Mouse (Mus musculus) stomach, embryonic 14.5 days (tissue): ENCODE results near the gene Ncam1. TPM values are rescaled to one million over a fixed set of nuclear protein-coding genes. Genes with fewer than 3 reads are reported as not detected.
A peak's percentile ranks its signal among the peaks of the same experiment; 100 is the strongest.

Experiments
- ATAC-seq: fragments of 200-750 bp; cut with Nextera tagmentation; 2 replicates; pipeline ENCODE4 v1.8.0; 2017; ENCODE audit warnings: low read depth, moderate TSS enrichment; ENCODE audit not compliant: insufficient number of reproducible peaks, insufficient read depth, low FRiP score
- H3K27ac ChIP-seq: fragments of 300-500 bp; sonication (generic); 2 replicates; pipeline ENCODE4 v1.5.1; 2014; ENCODE audit warnings: mild to moderate bottlenecking, low read length, moderate library complexity, mixed read lengths
- H3K27me3 ChIP-seq: fragments of 300-500 bp; sonication (generic); 2 replicates; pipeline ENCODE4 v1.6.1; 2014; ENCODE audit warnings: low read length, control low read depth, mixed read lengths; ENCODE audit not compliant: control insufficient read depth, insufficient read depth
- H3K36me3 ChIP-seq: fragments of 300-500 bp; sonication (generic); 2 replicates; pipeline ENCODE4 v1.6.1; 2014; ENCODE audit warnings: mild to moderate bottlenecking, control low read depth, low read length, moderate library complexity, mixed read lengths; ENCODE audit not compliant: control insufficient read depth, insufficient read depth
- H3K4me1 ChIP-seq: fragments of 300-500 bp; sonication (generic); 2 replicates; pipeline ENCODE4 v1.6.1; 2014; ENCODE audit warnings: low read length, control low read depth, mixed read lengths; ENCODE audit not compliant: control insufficient read depth, insufficient read depth
- H3K4me2 ChIP-seq: fragments of 300-500 bp; sonication (generic); replicated peaks from 2 replicates; pipeline ENCODE4 v1.6.1; 2014; ENCODE audit warnings: low read depth, low read length, control low read depth
- H3K4me3 ChIP-seq: fragments of 300-500 bp; sonication (generic); 2 replicates; pipeline ENCODE4 v1.5.1; 2014; ENCODE audit warnings: low read depth, low read length, control low read depth
- H3K9ac ChIP-seq: fragments of 300-500 bp; sonication (generic); replicated peaks from 2 replicates; pipeline ENCODE4 v1.6.1; 2014; ENCODE audit warnings: low read depth, mild to moderate bottlenecking, control low read depth, low read length, moderate library complexity, mixed read lengths
- H3K9me3 ChIP-seq: fragments of 300-500 bp; sonication (generic); 2 replicates; pipeline ENCODE4 v1.6.1; 2016; ENCODE audit warnings: low read depth, low read length, control low read depth; ENCODE audit not compliant: control insufficient read depth
- WGBS: fragments of 180-500 bp; shearing (Covaris S2); extraction: QIAGEN DNeasy Blood & Tissue Kit; methylation state at CpG from one replicate; pipeline ENCODE4 v1.1.7; 2014; 5-methylcytosine and 5-hydroxymethylcytosine counted together
- polyA plus RNA-seq: library from polyadenylated mRNA; unstranded; fragments of >200 nt; fragmentation: Nextera tagmentation; extraction: Ambion mirVana; gene quantifications from 2 replicates; pipeline ENCODE4 v1.2.1, GENCODE M21; 2014

The Ncam1 gene
- polyA plus RNA-seq, 1 experiment from 2014 or later = 115 TPM

DNA sequence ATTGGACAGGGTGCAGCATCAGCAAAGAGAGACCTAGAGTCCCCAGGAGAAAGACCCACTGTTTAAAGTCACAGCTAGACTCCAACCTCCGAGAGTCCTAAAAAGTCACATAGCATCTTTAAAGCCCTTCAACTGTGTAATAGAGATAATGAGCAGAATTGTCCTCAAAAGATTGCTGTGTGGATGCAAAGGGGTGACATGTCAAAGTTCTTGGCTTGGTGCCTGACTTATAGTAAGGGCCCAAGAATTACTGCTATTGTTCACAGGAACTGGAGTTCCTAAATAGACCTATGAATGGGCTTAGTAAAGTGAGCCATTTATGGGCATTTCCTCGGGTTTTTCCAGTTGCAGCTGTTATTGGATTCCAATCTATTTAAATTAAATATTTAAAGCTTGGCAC lies 54.4 kb downstream of the Ncam1 start:
- ATAC-seq = no peak
- Histone ChIP-seq H3K27ac (no peak overlapping the region), H3K9me3 (no peaks in the 10 kb centered on the region), H3K4me2 (no peak overlapping the region), H3K27me3 (no peaks in the 10 kb centered on the region), H3K36me3 (no peaks in the 10 kb centered on the region), H3K9ac (no peak overlapping the region), H3K4me3 (no peak overlapping the region), H3K4me1 (0 out of 2 replicates have a peak, but pooled peaks cover 4% of the 10 kb centered on the region)
- WGBS = 68% methylated on average over 2 of the region's 2 CpGs

GRCm38 (mm10) chr9:49739935-49740334 lies 58.8 kb downstream of the Ncam1 start:
- no peak for ATAC-seq
- no peaks in the 10 kb centered on the region for H3K27me3 ChIP-seq
- H3K9me3 ChIP-seq = no peaks in the 10 kb centered on the region
- no peak overlapping the region for H3K4me3 ChIP-seq
- WGBS = 87% methylated on average over 6 of the region's 6 CpGs
- H3K9ac ChIP-seq = no peak overlapping the region
- no peak overlapping the region for H3K27ac ChIP-seq
- H3K36me3 ChIP-seq = no peaks in the 10 kb centered on the region
- no peak overlapping the region for H3K4me2 ChIP-seq
- H3K4me1 ChIP-seq = no peaks in the 10 kb centered on the region

DNA sequence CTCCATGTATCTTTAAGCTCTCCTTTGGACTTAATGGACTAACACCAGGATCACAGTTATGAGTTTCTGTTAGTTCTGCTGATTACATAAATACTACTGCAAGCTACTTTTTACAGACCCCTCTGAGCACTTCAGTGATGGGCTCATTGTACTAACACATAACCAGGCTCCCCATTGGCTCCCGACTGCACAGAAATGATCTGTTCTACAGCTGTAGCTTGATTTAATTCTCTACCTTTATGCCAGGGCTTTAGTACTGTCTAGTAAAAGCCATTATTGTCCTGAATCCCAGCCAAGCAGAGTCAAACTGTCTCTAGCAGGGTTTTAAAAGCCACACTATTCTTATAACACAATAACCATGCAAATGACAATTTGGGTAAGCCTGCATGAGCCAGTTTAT lies 60.2 kb downstream of the Ncam1 start:
- Histone ChIP-seq H3K27ac (no peak overlapping the region), H3K9me3 (no peaks in the 10 kb centered on the region), H3K4me1 (no peaks in the 10 kb centered on the region), H3K4me3 (no peak overlapping the region), H3K4me2 (no peak overlapping the region), H3K36me3 (no peaks in the 10 kb centered on the region), H3K9ac (no peak overlapping the region), H3K27me3 (no peaks in the 10 kb centered on the region)
- no peak for ATAC-seq
- 69% methylated on average over 1 of the region's 1 CpGs for WGBS

DNA sequence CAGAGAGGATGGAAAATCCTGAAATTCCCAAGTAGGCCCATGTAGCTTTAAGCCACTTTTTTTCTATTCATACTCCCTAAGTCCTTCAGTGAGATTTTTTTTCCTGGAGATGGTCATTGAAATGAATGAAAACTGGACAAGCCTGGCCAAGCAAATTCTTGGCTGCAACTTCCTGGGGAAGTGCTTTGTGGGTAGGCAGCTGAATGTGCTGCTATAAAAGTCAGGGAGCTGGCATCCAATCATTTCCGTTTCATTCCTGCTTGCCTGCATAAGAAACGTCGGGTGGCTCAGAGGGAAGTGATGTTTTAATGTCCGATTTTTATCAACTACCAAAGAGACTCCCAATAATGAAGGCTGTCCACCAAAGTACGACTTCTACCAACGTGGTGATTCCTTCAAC lies 61.6 kb downstream of the Ncam1 start:
- H3K27ac ChIP-seq = no peak overlapping the region
- H3K4me2 ChIP-seq = no peak overlapping the region
- WGBS = 85% methylated on average over 6 of the region's 6 CpGs
- H3K9ac ChIP-seq = no peak overlapping the region
- no peaks in the 10 kb centered on the region for H3K4me1 ChIP-seq
- H3K4me3 ChIP-seq = no peak overlapping the region
- no peaks in the 10 kb centered on the region for H3K9me3 ChIP-seq
- no peaks in the 10 kb centered on the region for H3K27me3 ChIP-seq
- no peaks in the 10 kb centered on the region for H3K36me3 ChIP-seq
- no peak for ATAC-seq

DNA sequence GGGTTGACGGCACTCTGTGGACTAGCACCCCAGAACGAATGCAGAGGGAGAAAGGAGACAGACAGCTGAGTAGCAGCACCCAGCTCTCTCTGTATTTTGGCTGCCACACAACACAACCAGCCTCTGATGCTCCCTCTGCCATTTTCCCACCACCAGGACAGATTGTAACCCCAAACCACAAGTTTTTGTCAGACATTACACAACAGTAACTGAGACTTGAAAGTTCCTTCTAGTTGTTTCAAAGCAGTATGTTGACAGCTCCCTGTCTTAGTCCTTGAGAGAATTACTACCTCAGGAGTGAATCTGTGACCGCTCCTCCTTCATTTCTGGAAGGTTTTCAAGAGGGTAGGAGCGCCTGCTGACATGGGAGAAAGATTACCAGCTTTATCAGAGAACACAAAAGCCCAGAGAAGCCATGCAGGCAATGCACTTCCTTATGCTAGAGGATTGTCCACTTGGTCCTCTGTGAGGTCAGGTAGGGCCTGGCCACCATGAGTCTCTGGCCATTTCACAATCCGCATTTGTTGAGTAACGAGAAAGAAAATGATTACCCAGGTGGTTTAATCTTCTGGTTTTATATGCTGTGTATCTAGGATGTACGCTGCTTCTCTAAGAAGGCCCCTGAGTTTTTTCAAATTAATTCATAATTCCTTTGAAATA lies 64.2 kb downstream of the Ncam1 start:
- Histone ChIP-seq H3K36me3 (no peaks in the 10 kb centered on the region), H3K4me2 (no peak overlapping the region), H3K27ac (no peak overlapping the region), H3K4me1 (no peaks in the 10 kb centered on the region), H3K9ac (no peak overlapping the region), H3K27me3 (no peaks in the 10 kb centered on the region), H3K9me3 (no peaks in the 10 kb centered on the region), H3K4me3 (no peak overlapping the region)
- ATAC-seq = no peak
- 79% methylated on average over 7 of the region's 7 CpGs for WGBS

DNA sequence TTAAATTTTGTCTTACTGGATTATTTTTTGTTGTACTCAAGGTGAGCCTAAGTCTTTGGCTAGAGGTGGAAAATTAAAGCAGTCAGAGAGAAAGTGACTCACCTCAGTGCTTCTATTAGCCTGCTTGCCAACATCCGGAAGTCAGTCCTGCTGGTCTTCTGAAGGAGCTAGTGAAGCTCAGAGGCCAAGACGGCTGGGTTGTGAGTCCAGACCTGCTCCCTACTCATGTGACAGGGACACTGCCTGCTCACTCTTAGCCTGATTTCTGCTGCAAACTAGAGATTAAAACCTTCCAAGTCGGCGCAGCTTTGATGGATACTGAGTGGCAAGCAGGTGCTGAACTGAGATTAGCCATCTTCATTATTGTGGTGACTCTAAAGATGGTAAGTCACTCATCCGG lies 65.0 kb downstream of the Ncam1 start:
- H3K4me2 ChIP-seq = no peak overlapping the region
- H3K9me3 ChIP-seq = no peaks in the 10 kb centered on the region
- no peak for ATAC-seq
- WGBS = 80% methylated on average over 5 of the region's 5 CpGs
- H3K9ac ChIP-seq = no peak overlapping the region
- H3K4me1 ChIP-seq = no peaks in the 10 kb centered on the region
- no peak overlapping the region for H3K27ac ChIP-seq
- H3K27me3 ChIP-seq = no peaks in the 10 kb centered on the region
- no peaks in the 10 kb centered on the region for H3K36me3 ChIP-seq
- no peak overlapping the region for H3K4me3 ChIP-seq

GRCm38 (mm10) chr9:49729479-49729878 lies 69.2 kb downstream of the Ncam1 start:
- no peaks in the 10 kb centered on the region for H3K27me3 ChIP-seq
- H3K36me3 ChIP-seq = no peaks in the 10 kb centered on the region
- no peak overlapping the region for H3K4me3 ChIP-seq
- ATAC-seq = no peak
- H3K4me2 ChIP-seq = no peak overlapping the region
- H3K4me1 ChIP-seq = no peaks in the 10 kb centered on the region
- no peak overlapping the region for H3K9ac ChIP-seq
- H3K9me3 ChIP-seq = no peaks in the 10 kb centered on the region
- no peak overlapping the region for H3K27ac ChIP-seq
- WGBS = 34% methylated on average over 3 of the region's 3 CpGs

DNA sequence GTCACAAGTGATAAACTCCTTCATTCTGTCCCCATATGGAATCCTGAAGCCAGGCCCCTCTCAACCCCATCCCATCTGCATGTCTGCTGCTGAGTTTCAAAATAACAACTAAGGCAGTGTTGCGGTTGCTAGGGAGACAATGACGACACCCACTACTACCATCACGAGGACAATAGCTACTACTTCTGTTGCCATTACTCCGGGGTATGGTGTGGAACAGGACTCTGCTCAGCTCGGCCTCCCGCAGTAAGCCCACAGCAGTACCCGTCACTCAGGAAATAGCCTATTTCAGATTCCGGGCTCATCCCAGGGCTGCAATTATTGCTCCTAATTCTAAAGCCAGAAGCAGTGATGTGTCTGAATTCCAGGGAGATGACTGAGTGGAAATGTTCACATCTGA lies 70.5 kb downstream of the Ncam1 start:
- Histone ChIP-seq H3K9ac (no peak overlapping the region), H3K9me3 (no peaks in the 10 kb centered on the region), H3K4me3 (no peak overlapping the region), H3K36me3 (no peaks in the 10 kb centered on the region), H3K27me3 (no peaks in the 10 kb centered on the region), H3K27ac (no peak overlapping the region), H3K4me1 (no peaks in the 10 kb centered on the region), H3K4me2 (no peak overlapping the region)
- WGBS = 69% methylated on average over 8 of the region's 8 CpGs
- no peak for ATAC-seq

DNA sequence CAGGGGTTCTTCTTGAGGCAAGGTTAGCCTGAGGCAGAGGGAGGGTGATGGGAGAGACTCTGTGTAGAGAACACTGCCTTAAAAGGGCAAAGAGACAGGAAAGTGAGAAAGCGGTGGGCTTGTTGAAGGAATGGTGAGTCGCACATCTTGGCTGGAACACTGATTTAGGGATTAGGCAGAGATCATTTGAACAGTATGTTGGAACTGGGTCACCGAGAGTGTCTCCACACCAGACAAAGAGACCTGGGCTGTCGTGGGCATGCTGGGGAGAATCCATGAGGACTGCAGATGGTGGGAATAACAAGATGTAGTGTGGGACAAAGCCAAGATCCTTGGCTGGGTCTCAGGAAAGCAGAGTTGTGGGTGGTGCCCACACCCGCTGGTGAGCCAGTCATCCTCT lies 76.0 kb downstream of the Ncam1 start:
- Histone ChIP-seq H3K36me3 (no peaks in the 10 kb centered on the region), H3K4me2 (no peak overlapping the region), H3K27ac (peak overlapping the region; percentile 39; the same call in 1 of the 2 replicates), H3K9ac (no peak overlapping the region), H3K4me3 (no peak overlapping the region), H3K27me3 (no peaks in the 10 kb centered on the region), H3K9me3 (no peaks in the 10 kb centered on the region), H3K4me1 (0 out of 2 replicates have a peak, but pooled peaks cover 4% of the 10 kb centered on the region)
- 65% methylated on average over 5 of the region's 5 CpGs for WGBS
- no peak for ATAC-seq
